Mouse (Mus musculus) ES-E14 (cell line): Measurements from ENCODE around the gene Slc25a33.

Experiments used
- MAFK ChIP-seq: IDR thresholded peaks from 2 replicates; pipeline ENCODE4 v1.6.1; 2014; ENCODE audit warnings: mild to moderate bottlenecking, low read depth, low read length, inconsistent platforms; ENCODE audit not compliant: insufficient read depth
- ZC3H11A ChIP-seq: IDR thresholded peaks from 2 replicates; pipeline ENCODE4 v1.6.1; 2012; ENCODE audit warnings: low read depth, mild to moderate bottlenecking, inconsistent platforms, low read length, borderline replicate concordance
- ZNF384 ChIP-seq: IDR thresholded peaks from 2 replicates; pipeline ENCODE4 v1.6.1; 2012; ENCODE audit warnings: low read depth, low read length, inconsistent platforms

GRCm38 (mm10) chr4:149780565-149781356 is 6.7 kb upstream of the Slc25a33 start:
- peak; percentile 82 for TF ChIP-seq MAFK
- TF ChIP-seq ZC3H11A, result no peak
- TF ChIP-seq ZNF384, result no peak
